Mouse (Mus musculus) yolk sac, embryonic 10.5 days (tissue): ENCODE measurements around the gene Prkcb.

Experiments
- DNase-seq: peaks from one replicate; pipeline ENCODE4 v3.0.0-alpha.2; 2017; ENCODE audit warnings: low spot score

The Prkcb gene

GRCm38 (mm10) chr7:122404571-122405393 lies 116.2 kb downstream of the Prkcb start:
- DNase-seq: no peak

GRCm38 (mm10) chr7:122406625-122407024 lies 118.1 kb downstream of the Prkcb start:
- DNase-seq: no peak

GRCm38 (mm10) chr7:122409945-122410344 lies 121.4 kb downstream of the Prkcb start:
- no peak for DNase-seq

GRCm38 (mm10) chr7:122410873-122411272 lies 122.3 kb downstream of the Prkcb start:
- no peak for DNase-seq

GRCm38 (mm10) chr7:122413231-122413630 lies 124.7 kb downstream of the Prkcb start:
- no peak for DNase-seq

GRCm38 (mm10) chr7:122414146-122414545 lies 125.6 kb downstream of the Prkcb start:
- DNase-seq: no peak

GRCm38 (mm10) chr7:122414608-122415007 lies 126.1 kb downstream of the Prkcb start:
- no peak for DNase-seq

- DNase-seq: no peak
These were observed 126.8 kb downstream of the Prkcb start for GRCm38 (mm10) chr7:122415387-122415786.

- no peak for DNase-seq
These were observed 127.4 kb downstream of the Prkcb start for GRCm38 (mm10) chr7:122415904-122416303.

- no peak for DNase-seq
These were observed 130.0 kb downstream of the Prkcb start for GRCm38 (mm10) chr7:122418551-122418950.

GRCm38 (mm10) chr7:122423816-122424215 lies 135.3 kb downstream of the Prkcb start:
- DNase-seq: no peak

- no peak for DNase-seq
These were observed 140.6 kb downstream of the Prkcb start for GRCm38 (mm10) chr7:122429134-122429533.

- no peak for DNase-seq
These were observed 143.8 kb downstream of the Prkcb start for GRCm38 (mm10) chr7:122432401-122432800.

- DNase-seq: no peak
These were observed 144.8 kb downstream of the Prkcb start for GRCm38 (mm10) chr7:122433377-122433776.

GRCm38 (mm10) chr7:122434941-122435340 lies 146.4 kb downstream of the Prkcb start:
- no peak for DNase-seq

- no peak for DNase-seq
These were observed 147.0 kb downstream of the Prkcb start for GRCm38 (mm10) chr7:122435561-122435960.

- DNase-seq: no peak
These were observed 148.8 kb downstream of the Prkcb start for GRCm38 (mm10) chr7:122437390-122437789.

- no peak for DNase-seq
These were observed 156.5 kb downstream of the Prkcb start for GRCm38 (mm10) chr7:122445056-122445455.

GRCm38 (mm10) chr7:122452671-122453070 lies 164.1 kb downstream of the Prkcb start:
- no peak for DNase-seq

GRCm38 (mm10) chr7:122459203-122459965 lies 170.8 kb downstream of the Prkcb start:
- DNase-seq: peak; percentile 67

- no peak for DNase-seq
These were observed 171.5 kb downstream of the Prkcb start for GRCm38 (mm10) chr7:122460020-122460419.

- peak; percentile 3 for DNase-seq
These were observed 177.4 kb downstream of the Prkcb start for GRCm38 (mm10) chr7:122465823-122466549.
